Mouse (Mus musculus): ENCODE measurements around the gene Nprl3. TPM values are rescaled to one million over a fixed set of nuclear protein-coding genes. Genes with fewer than 3 reads are reported as not detected.

The Nprl3 gene
- total and polyA plus RNA-seq, 3 experiments, result 58.6 to 201 (median 68.2) TPM

GRCm38 (mm10) chr11:32245614-32246013 lies 21.9 kb downstream of the Nprl3 start:
- no peak for DNase-seq

GRCm38 (mm10) chr11:32244617-32245016 lies 22.9 kb downstream of the Nprl3 start:
- no peak for DNase-seq

- DNase-seq, result no peak
Measured at GRCm38 (mm10) chr11:32244064-32244463, 23.4 kb downstream of the Nprl3 start.

DNA sequence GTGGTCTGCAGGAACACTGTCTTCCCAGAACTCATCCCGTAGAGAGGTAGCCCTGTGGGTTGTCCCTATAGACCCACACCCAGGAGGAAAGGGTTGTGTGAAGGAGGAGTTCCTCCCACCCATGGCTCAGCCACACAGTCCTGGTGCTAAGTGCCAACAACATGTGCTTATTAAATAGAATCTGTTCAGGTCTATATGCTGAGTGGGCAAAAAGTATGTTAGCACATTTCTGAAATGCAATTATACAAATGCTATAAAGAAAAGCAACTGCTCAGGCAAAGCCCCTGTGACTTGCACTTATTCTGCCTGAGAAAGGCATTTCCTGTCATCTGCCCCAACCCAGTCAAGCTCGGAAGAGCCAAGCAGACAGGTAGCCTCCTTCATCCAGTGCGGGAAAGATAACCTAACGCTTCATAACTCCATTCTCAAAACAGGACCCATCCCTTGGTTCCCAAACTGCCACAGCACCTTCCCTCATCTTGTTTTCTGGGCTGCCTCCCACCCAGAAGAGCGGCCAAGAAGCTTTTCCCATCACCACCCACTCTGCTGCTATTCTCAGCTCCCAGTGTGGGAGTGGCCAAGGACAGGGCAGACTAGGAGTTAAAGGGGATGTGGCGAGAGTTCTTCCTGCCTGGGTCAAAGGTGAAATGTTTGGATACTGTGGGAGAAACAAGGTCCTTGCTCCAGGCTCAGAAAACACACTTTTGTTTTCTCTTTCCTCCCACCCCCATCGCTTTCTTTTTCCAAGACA lies 24.1 kb downstream of the Nprl3 start:
- DNase-seq, result no peak

DNA sequence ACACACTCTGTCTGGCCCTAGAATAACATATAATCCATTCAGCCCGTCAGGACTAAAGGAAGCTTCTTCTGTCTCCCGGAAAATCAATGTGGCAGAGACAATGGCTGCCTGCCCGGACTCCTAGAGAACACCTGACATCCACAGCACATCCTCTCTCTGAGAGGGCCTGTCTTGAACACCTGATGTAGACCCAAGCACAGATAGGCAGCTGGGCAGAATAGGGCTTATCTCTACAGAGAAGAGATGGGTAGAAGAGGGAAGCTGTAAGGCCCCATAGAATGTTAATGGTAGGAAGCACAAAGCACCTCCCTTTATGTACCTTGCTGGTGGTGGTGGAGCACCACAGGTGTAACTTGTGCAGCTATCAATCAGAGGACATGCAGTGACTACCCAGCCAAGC lies 25.3 kb downstream of the Nprl3 start:
- DNase-seq, result no peak

GRCm38 (mm10) chr11:32241391-32241790 lies 26.1 kb downstream of the Nprl3 start:
- no peak for DNase-seq

GRCm38 (mm10) chr11:32238093-32238860 lies 29.2 kb downstream of the Nprl3 start:
- DNase-seq, result peak; percentile 78

DNA sequence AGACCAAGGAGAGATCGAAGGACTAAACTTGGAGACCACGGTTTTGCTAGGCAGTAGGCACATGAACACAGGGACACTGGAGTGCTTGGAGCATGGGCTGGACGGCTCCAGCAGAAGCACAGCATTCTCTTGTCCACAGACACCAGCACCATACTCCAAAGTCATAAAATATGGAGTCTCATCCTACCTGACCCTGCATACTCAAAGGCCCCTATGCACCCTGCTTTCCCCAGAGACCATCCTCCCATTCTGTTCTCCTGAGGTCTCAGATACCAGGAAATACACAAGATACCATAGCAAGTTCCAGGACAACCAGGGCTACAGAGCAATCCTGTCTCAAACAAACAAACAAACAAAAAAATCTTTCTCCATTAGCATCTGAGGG lies 30.1 kb downstream of the Nprl3 start:
- no peak for DNase-seq

- peak; percentile 54 for DNase-seq
Measured at GRCm38 (mm10) chr11:32236712-32237410, 30.6 kb downstream of the Nprl3 start.

DNA sequence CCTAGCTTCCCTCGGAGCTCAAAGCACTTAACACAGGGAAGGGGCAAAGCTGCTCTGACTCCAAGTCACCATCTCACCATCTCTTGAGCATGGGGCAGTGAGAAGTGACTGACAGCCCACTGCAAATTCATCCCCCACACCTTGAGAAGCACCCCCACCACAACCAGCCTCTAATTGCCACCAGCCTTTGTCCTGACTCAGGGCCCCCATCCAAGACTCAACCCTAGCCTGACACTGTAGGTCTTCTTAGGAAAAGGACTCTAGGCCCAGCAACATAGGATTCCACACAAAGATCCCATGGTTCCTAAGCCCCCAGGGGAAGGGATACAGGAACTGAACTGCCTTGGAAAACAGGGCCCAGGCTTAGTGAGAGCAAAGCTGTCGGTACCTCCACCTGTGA lies 31.4 kb downstream of the Nprl3 start:
- DNase-seq, result no peak

GRCm38 (mm10) chr11:32235646-32236045 lies 31.9 kb downstream of the Nprl3 start:
- DNase-seq, result peak; percentile 85

DNA sequence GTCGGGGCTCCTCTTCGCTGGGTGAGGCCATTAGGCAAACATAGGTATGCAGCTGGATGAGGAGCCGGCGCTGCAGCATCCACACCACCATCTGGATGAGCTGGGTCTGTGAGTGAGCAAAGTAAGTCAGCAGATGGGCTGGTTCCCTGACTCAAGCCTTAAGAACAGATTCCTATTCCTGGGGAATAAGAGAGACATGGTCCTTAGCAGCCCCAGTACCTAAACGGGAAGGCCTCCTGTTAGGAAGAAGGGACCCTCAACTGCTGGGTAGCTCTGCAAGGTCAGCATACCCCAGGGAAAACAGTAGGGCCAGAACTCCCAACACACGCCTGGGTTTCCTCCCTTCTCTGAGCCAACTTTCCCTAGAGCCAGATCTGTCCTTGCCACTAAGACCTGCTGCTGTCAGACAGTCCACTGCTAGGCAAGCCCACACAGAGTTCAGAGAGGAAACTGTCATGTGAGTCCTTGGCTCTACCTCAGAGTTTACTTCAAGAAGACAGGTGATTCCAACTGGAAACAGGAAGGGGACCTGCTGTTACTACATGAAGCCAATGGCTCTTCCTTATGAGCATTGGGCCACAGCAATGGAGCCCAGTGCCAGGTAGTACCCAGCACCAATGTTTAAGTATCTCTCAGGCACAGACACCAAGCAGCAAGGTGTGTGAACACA lies 32.6 kb downstream of the Nprl3 start:
- no peak for DNase-seq

GRCm38 (mm10) chr11:32233895-32234294 lies 33.6 kb downstream of the Nprl3 start:
- DNase-seq, result no peak

DNA sequence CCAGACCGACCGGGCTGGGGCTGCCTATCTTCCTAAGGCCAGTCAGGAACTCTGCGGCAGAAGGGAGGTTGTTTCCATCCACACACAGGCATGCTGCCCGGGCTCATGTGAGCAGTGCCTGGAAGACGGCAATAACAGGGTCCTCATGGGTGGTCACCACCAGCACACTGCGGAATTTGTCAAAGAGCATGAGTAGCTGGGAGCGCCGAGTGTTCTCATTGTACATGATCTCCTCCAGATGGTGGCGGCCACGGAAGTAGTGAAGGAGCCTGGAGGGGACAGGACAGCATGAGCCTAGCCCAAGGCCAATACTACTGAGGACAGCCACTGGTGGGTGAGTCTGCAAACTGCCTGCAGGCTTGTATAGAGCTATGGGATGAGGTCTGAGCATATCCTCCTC lies 34.7 kb downstream of the Nprl3 start:
- no peak for DNase-seq

- no peak for DNase-seq
Measured at GRCm38 (mm10) chr11:32231125-32231524, 36.4 kb downstream of the Nprl3 start.

GRCm38 (mm10) chr11:32230220-32230619 lies 37.3 kb downstream of the Nprl3 start:
- DNase-seq, result no peak

GRCm38 (mm10) chr11:32228292-32228845 lies 39.1 kb downstream of the Nprl3 start:
- no peak for DNase-seq

GRCm38 (mm10) chr11:32227555-32227954 lies 40.0 kb downstream of the Nprl3 start:
- DNase-seq, result no peak

GRCm38 (mm10) chr11:32227041-32227440 lies 40.5 kb downstream of the Nprl3 start:
- no peak for DNase-seq

GRCm38 (mm10) chr11:32226124-32226871 lies 41.2 kb downstream of the Nprl3 start, which contains the start of gene Mpg:
TSS of gene Mpg (plus strand) at chr11:32226505.
- peak; percentile 93 for DNase-seq
